Mouse (Mus musculus): ENCODE results near the gene Gna12.

The Gna12 gene

GRCm38 (mm10) chr5:140830314-140831063, at the start of gene Gna12:
TSS of gene Gna12 (minus strand) at chr5:140830431.
- DNase-seq (ENCODE audit: low read depth, low spot score), result peak; percentile 99

GRCm38 (mm10) chr5:140878644-140879043, 48.4 kb upstream of the Gna12 start:
- DNase-seq (ENCODE audit: low read depth, low spot score), result peak; percentile 54

DNA sequence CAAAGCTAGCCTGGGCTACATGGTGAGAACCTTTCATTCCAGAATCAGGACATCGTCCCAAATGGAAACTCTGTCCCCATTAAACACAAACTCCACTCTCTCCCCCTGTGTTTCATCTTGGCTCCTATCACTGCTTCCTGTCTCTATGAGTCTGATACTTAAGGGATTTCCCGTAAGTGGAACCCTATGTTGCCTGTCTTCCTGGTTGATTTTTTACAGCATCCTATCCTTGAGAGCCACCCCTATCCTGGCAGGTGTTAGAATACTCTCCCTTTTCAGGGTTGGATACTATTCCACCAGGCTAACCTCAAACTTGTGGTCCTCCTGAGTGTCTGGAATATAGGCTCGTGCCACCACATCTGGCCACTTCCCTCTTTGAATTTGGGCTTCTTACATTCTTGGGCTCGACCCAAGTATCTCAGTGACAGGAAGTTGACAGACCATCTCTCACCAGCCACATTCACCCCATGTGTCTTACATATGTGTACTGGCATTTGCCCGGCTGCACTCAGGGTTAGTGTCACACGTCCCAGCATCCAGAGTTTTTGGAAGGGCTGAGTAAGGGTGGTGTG, 43.6 kb upstream of the Gna12 start:
- peak; percentile 44 for DNase-seq (ENCODE audit: low read depth, low spot score)

DNA sequence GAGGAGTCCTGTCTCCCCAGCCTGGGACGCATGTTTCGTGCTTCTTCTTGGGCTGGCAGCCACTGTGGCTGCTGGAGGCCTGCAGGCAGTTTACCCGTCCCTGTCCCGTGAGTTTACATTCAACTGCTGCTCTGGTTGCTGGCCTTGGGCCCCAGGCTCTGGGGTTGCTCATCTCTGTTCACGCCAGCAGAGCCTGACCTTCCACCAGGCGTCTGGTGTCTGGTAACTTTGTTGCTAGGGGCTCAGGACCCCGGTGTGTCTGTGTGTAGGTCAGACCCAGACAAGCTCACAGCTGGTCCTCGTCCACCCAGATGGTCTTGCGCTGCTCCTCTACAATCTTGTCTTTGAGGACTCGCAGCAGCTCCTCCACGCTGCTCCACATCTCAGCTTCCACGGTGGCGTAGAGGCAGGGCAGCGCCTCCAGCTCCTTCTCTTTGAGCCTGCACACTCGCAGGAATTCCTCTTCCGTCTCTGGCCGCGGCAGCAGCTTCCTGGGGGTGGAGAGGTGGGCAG, 42.9 kb upstream of the Gna12 start:
- DNase-seq (ENCODE audit: low read depth, low spot score), result peak; percentile 37

GRCm38 (mm10) chr5:140872532-140873038, 42.4 kb upstream of the Gna12 start:
- peak; percentile 81 for DNase-seq (ENCODE audit: low read depth, low spot score)

DNA sequence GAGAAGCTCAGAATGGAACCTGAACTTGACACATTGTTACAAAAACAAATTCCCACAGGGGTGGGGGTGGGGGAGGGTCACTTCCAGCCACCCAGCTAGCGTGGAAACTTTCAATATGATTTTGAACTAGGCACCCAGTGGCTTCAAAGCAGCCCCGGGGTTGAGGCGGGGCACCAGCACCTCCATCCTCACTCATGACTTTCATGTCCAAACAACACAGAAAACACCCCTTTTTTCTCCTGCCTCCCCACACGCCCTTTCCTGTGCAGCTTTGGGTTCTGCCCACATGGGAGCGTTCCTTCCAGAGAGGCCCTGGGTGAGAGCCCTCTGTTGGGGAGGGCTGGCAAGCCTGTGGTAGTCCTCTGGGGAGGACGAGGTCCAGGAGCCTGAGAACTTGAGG, 41.0 kb upstream of the Gna12 start:
- peak; percentile 89 for DNase-seq (ENCODE audit: low read depth, low spot score)

DNA sequence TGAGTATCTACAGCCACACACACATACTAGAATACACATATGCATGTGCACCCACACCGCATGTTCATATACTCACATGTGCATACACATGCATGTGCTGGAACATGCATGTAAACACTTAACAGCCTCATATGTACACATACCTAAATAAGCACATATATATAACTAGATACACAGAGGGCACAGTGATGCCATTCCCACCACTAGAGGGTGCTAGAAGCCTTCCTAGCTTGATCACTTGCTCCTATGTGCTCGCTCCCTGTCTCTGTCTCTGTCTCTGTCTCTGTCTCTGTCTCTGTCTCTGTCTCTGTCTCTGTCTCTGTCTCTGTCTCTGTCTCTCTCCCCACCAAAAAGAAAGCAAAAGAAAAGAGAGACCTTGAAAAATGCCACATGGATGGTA, 38.8 kb upstream of the Gna12 start:
- peak; percentile 79 for DNase-seq (ENCODE audit: low read depth, low spot score)

DNA sequence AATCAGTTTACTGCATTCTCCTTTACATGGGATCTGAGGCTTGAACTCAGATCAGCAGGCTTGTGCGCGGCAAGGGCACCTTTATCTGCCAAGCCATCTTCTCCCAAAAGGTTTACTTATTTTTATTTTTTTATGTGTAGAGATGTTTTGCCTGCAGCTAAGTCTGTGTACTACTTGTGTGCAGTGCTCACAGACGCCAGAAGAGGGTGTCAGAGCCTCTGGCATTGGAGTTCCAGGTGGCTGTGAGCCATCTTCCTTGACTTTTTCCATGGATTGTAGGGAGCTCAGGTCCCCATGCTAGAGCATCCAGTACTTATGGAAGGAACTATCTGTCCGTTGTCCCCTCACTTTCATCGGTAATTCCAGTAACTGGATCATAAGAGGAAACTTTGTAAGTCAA, 29.5 kb upstream of the Gna12 start:
- no peak for DNase-seq (ENCODE audit: low read depth, low spot score)

GRCm38 (mm10) chr5:140858335-140858734, 28.1 kb upstream of the Gna12 start:
- DNase-seq (ENCODE audit: low read depth, low spot score), result peak; percentile 67

DNA sequence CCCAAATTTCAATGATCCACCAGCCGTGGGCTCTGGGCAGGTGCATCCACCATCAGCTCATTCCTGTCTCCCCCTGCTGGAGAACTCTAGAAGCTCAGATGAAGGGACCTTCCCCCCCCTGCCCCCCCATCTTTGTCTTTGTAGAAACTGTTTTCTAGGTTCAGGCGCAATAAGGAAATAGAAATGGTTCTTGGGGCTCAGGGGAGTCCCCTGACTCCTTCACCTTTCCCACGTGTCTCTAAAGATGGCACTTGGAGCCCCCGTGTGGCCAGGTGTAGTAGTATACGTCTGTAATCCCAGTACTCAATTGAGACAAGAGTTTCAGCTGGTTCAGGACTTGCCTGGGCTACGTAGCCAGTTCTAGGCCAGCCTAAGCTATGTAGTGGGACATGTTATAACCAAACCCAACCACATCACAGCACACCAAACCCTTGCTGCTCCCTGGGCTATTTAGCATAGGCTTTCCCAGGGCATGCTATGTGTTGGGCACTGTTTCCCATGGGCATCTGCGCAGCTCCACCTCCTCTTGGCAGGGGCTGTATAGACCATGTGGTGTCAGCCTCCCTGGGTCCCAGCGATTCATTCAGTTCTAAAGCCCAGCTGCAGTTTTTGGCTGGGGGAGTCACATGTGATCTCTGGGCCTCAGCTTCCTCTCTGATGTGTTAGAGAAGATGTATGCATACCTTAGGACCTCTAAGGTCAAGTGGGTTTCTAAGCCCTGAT, 27.4 kb upstream of the Gna12 start:
- DNase-seq (ENCODE audit: low read depth, low spot score), result peak; percentile 52

- DNase-seq (ENCODE audit: low read depth, low spot score), result no peak
These were observed 25.8 kb upstream of the Gna12 start for GRCm38 (mm10) chr5:140855909-140856530.

GRCm38 (mm10) chr5:140854700-140855099, 24.5 kb upstream of the Gna12 start:
- no peak for DNase-seq (ENCODE audit: low read depth, low spot score)

- no peak for DNase-seq (ENCODE audit: low read depth, low spot score)
These were observed 23.5 kb upstream of the Gna12 start for GRCm38 (mm10) chr5:140853723-140854122.

GRCm38 (mm10) chr5:140852435-140852996, 22.3 kb upstream of the Gna12 start:
- no peak for DNase-seq (ENCODE audit: low read depth, low spot score)

GRCm38 (mm10) chr5:140847300-140847729, 17.1 kb upstream of the Gna12 start:
- DNase-seq (ENCODE audit: low read depth, low spot score), result peak; percentile 66

GRCm38 (mm10) chr5:140841942-140842341, 11.7 kb upstream of the Gna12 start:
- DNase-seq (ENCODE audit: low read depth, low spot score), result no peak

GRCm38 (mm10) chr5:140831064-140831431, 817 bp upstream of the Gna12 start:
- DNase-seq (ENCODE audit: low read depth, low spot score), result peak; percentile 19

GRCm38 (mm10) chr5:140829911-140830294, 328 bp downstream of the Gna12 start:
- peak; percentile 71 for DNase-seq (ENCODE audit: low read depth, low spot score)

GRCm38 (mm10) chr5:140829081-140829910, 935 bp downstream of the Gna12 start:
- DNase-seq (ENCODE audit: low read depth, low spot score), result peak; percentile 14

DNA sequence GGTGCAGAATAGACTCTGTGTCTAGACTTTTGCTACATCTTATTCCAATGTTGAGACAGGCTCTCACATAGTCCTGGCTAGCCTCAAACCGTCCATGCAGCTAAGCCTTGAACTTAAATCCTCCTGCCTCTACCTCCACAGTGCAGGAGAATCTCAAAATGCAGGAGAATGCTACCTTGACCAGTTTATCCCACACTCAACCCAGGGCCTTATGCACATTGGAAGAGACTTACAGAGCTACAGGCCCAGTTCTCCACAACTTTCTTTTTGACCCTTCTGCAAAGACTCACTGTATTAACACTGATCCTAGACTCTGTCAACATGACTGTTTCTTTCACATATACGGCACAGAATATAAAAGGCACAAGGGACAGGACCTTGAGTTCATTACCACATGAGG, 1.9 kb downstream of the Gna12 start:
- DNase-seq (ENCODE audit: low read depth, low spot score), result no peak

DNA sequence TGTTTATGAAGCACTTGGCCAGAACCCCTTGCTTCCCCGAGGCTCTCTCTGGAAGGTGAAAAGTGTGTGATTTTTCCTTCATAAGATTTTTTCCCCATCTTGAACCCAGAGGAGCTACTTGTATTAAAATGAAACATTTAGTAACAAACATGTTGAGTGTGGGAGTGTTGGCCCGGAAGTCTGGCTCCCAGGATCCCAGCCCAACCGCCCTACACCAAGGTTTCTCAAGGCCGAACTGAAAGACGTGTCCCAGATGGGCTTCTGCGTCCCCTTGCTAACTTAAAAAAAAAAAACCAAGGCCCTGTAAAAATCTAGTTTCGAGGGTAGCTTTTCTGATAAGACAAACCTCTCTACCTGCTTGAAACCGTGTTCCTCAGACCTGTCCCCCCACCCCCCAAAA, 2.3 kb downstream of the Gna12 start:
- DNase-seq (ENCODE audit: low read depth, low spot score), result no peak

All from CD4-positive helper T cell, adult 2 months (primary cell).